Mouse (Mus musculus): Measurements from ENCODE around the gene Fosl2. TPM values are rescaled to one million over a fixed set of nuclear protein-coding genes. Genes with fewer than 3 reads are reported as not detected.

Fosl2 gene
- polyA plus RNA-seq (2012; rRNA removed), result 0.69 and 0.74 TPM in 2 replicates

GRCm38 (mm10) chr5:32135336-32136206 is at the start of gene Fosl2:
Gene Fosl2, plus strand, starts transcription at chr5:32135801.

Other genes starting within 250 kb of the Fosl2 start
- 0.02 and 0.16 TPM in 2 replicates for gene Plb1, start 96.9 kb downstream of the Fosl2 start, polyA plus RNA-seq (2012; rRNA removed)

All from liver, embryonic 14 days (tissue).